Mouse (Mus musculus): ENCODE data around the gene Ptprk. TPM values are rescaled to one million over a fixed set of nuclear protein-coding genes. Genes with fewer than 3 reads are reported as not detected.

Ptprk gene
- polyA plus RNA-seq (2012; ENCODE audit: low replicate concordance): 0.23 and 0.33 TPM in 2 replicates

DNA sequence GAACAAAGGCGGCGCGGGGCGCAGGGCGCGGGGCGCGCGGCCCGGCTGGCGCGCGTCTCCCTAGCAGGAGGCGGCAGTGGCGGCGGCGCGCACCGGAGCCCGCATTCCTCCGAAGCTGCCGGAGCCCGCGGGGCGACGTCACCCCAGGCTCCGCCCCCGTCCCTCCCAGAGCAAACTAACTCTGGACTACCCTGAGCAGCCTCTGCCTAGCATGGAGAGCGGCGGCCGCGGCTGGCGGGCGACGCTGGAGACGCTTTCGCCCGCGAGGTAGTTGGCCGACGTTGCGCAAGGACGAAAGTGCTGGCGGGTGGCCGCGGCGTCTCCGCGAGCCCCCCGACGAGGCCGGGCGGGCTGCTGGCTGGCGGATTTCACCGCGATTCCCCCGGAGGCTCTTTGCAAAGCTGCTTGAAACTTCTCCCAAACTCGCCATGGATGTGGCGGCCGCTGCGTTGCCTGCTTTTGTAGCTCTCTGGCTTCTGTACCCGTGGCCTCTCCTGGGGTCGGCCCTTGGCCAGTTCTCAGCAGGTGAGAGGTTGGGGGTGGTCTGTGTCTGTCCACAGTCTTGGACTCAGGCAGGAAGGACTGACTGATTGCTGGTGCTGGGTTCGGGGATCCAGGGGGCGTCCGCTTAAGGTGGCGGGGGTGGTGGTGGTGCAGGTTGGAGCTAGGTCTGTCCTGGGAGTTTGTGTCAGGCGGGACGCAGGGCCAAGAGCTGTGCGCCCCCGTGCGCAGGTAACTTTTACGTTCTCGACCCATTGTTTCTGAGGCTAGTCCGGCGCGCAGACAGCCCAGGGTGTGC is at the start of gene Ptprk:
Gene Ptprk, plus strand, starts transcription at position 168 of the 799 bp plus-strand sequence.

Data from leukemia stem cell, adult 10-12 weeks (primary cell).